Mouse (Mus musculus): Measurements from ENCODE around the gene Gm49510. TPM values are rescaled to one million over a fixed set of nuclear protein-coding genes. Genes with fewer than 3 reads are reported as not detected.
"Not testable (repeated sequence)": the region's sequence is repeated elsewhere in the genome, so short reads cannot be mapped to it uniquely, and the experiment has no call there.

Gene Gm49510
- polyA plus RNA-seq, 1 experiment, result not detected

- DNase-seq (ENCODE audit: low read depth), result not testable (repeated sequence)
Measured at GRCm38 (mm10) chr15:78878792-78879516, 20.5 kb upstream of the Gm49510 start.

GRCm38 (mm10) chr15:78880432-78880831 is 19.0 kb upstream of the Gm49510 start:
- DNase-seq (ENCODE audit: low read depth), result no peak

- DNase-seq (ENCODE audit: low read depth), result no peak
Measured at GRCm38 (mm10) chr15:78881828-78882227, 17.6 kb upstream of the Gm49510 start.

- no peak for DNase-seq (ENCODE audit: low read depth)
Measured at GRCm38 (mm10) chr15:78889401-78889853, 10.0 kb upstream of the Gm49510 start.

GRCm38 (mm10) chr15:78892440-78892839 is 7.0 kb upstream of the Gm49510 start:
- no peak for DNase-seq (ENCODE audit: low read depth)

GRCm38 (mm10) chr15:78894726-78895125 is 4.7 kb upstream of the Gm49510 start:
- DNase-seq (ENCODE audit: low read depth), result no peak

- DNase-seq (ENCODE audit: low read depth), result no peak
Measured at GRCm38 (mm10) chr15:78895741-78896140, 3.7 kb upstream of the Gm49510 start.

GRCm38 (mm10) chr15:78896149-78896548 is 3.3 kb upstream of the Gm49510 start:
- DNase-seq (ENCODE audit: low read depth), result no peak

- no peak for DNase-seq (ENCODE audit: low read depth)
Measured at GRCm38 (mm10) chr15:78897488-78897887, 2.0 kb upstream of the Gm49510 start.

- no peak for DNase-seq (ENCODE audit: low read depth)
Measured at GRCm38 (mm10) chr15:78898507-78899001, 913 bp upstream of the Gm49510 start.

GRCm38 (mm10) chr15:78899740-78900584 is 495 bp downstream of the Gm49510 start, which contains the start of gene Sh3bp1:
Gene Sh3bp1 (plus strand): TSS chr15:78899768.
- DNase-seq (ENCODE audit: low read depth), result no peak

- DNase-seq (ENCODE audit: low read depth), result no peak
Measured at GRCm38 (mm10) chr15:78900585-78901421, 1.3 kb downstream of the Gm49510 start.

- no peak for DNase-seq (ENCODE audit: low read depth)
Measured at GRCm38 (mm10) chr15:78901422-78901789, 1.9 kb downstream of the Gm49510 start.

GRCm38 (mm10) chr15:78903243-78903642 is 3.8 kb downstream of the Gm49510 start:
- no peak for DNase-seq (ENCODE audit: low read depth)

GRCm38 (mm10) chr15:78908399-78908798 is 8.9 kb downstream of the Gm49510 start:
- DNase-seq (ENCODE audit: low read depth), result no peak

GRCm38 (mm10) chr15:78908982-78909381 is 9.5 kb downstream of the Gm49510 start:
- no peak for DNase-seq (ENCODE audit: low read depth)

GRCm38 (mm10) chr15:78912040-78912439 is 12.6 kb downstream of the Gm49510 start:
- no peak for DNase-seq (ENCODE audit: low read depth)

- no peak for DNase-seq (ENCODE audit: low read depth)
Measured at GRCm38 (mm10) chr15:78913632-78914090, 14.2 kb downstream of the Gm49510 start, which contains the start of gene Pdxp. Gene Pdxp (plus strand): TSS chr15:78913919.

GRCm38 (mm10) chr15:78914091-78914822 is 14.8 kb downstream of the Gm49510 start:
- DNase-seq (ENCODE audit: low read depth), result no peak

- DNase-seq (ENCODE audit: low read depth), result no peak
Measured at GRCm38 (mm10) chr15:78914823-78915659, 15.6 kb downstream of the Gm49510 start.

All from gonadal fat pad, adult 2 months (tissue).